In genomic region chr2:80413124-80413523, GRCm38 (mm10) we compare ENCODE assay signal across 12 mouse cellular contexts. TPM values are rescaled to one million over a fixed set of nuclear protein-coding genes. Genes with fewer than 3 reads are reported as not detected.
DNase-seq lines count a peak whose midpoint lies in the region; ATAC-seq and TF ChIP-seq lines count a peak whose summit lies in the region.
"Had no signal": no experiment of that assay in that cellular context is flagged by ENCODE, and none has a peak within 500 bp of the region (broad histone marks: within the 10 kb centered on the region; RNA-seq: fewer than 3 reads in every experiment).

No protein-coding gene starts in this region.

- no peaks in the 10 kb centered on the region for H3K9me3 ChIP-seq in hindbrain, postnatal 0 days (ENCODE audit: low read length)
- H3K9me3 ChIP-seq in hindbrain, embryonic 12.5 days (replicated peaks): no peaks in the 10 kb centered on the region
- no peaks in the 10 kb centered on the region for H3K9me3 ChIP-seq in limb, embryonic 11.5 days (ENCODE audit: control insufficient read depth, low read length)
- H3K9me3 ChIP-seq: kidney, embryonic 15.5 days had no signal

- DNase-seq in hindbrain, postnatal 0 days (ENCODE audit: low spot score): no peak
- peak; percentile 58 for DNase-seq in ZHBTc4 (ENCODE audit: low read depth, low spot score)
- no peak for DNase-seq in limb, embryonic 11.5 days (ENCODE audit: low spot score)
- DNase-seq in left cerebral cortex, adult 11 months (ENCODE audit: low spot score): no peak
- no peak for DNase-seq in spleen, adult 18-20 months
- DNase-seq: adrenal gland, adult 2 months; cerebellum, adult 9-10 months; lung, postnatal 14 days; thymus, postnatal 25 days had no signal

- whole genome bisulfite sequencing in hindbrain, postnatal 0 days: 68% methylated on average over 18 of the region's 18 CpGs
- 75% methylated on average over 18 of the region's 18 CpGs for WGBS in hindbrain, embryonic 12.5 days
- 87% methylated on average over 18 of the region's 18 CpGs for WGBS in limb, embryonic 11.5 days

- no peak for TF ChIP-seq CTCF in hindbrain, postnatal 0 days (IDR thresholded peaks at IDR 0.05; ENCODE audit: low read depth)
- no peak for TF ChIP-seq CTCF in C2C12 (IDR thresholded peaks at IDR 0.05; ENCODE audit: control insufficient read depth, insufficient read depth, insufficient read length)

- H3K4me1 ChIP-seq in hindbrain, postnatal 0 days (ENCODE audit: insufficient read depth, low read length): no peaks in the 10 kb centered on the region
- 0 out of 2 replicates have a peak, but pooled peaks cover 2% of the 10 kb centered on the region for H3K4me1 ChIP-seq in hindbrain, embryonic 12.5 days
- peaks cover 11% of the 10 kb centered on the region for H3K4me1 ChIP-seq in limb, embryonic 11.5 days (ENCODE audit: control insufficient read depth, insufficient read depth, low read length)

- no peaks in the 10 kb centered on the region for H3K79me2 ChIP-seq in C2C12 (ENCODE audit: control insufficient read depth, insufficient read depth)

- no peaks in the 10 kb centered on the region for H3K27me3 ChIP-seq in hindbrain, postnatal 0 days (ENCODE audit: insufficient read depth, low read length)
- H3K27me3 ChIP-seq in hindbrain, embryonic 12.5 days: no peaks in the 10 kb centered on the region
- no peaks in the 10 kb centered on the region for H3K27me3 ChIP-seq in C2C12 (ENCODE audit: control insufficient read depth, insufficient read depth, insufficient read length)
- H3K27me3 ChIP-seq in limb, embryonic 11.5 days (ENCODE audit: control insufficient read depth, insufficient read depth, low read length): no peaks in the 10 kb centered on the region
- H3K27me3 ChIP-seq: kidney, embryonic 15.5 days had no signal

- H3K79me3 ChIP-seq in C2C12 (ENCODE audit: low read depth): no peaks in the 10 kb centered on the region

- no peak overlapping the region for H3K9ac ChIP-seq in hindbrain, postnatal 0 days (replicated peaks; ENCODE audit: low read length)
- H3K9ac ChIP-seq in hindbrain, embryonic 12.5 days: no peak overlapping the region
- H3K9ac ChIP-seq in limb, embryonic 11.5 days (ENCODE audit: low read length): no peak overlapping the region
- H3K9ac ChIP-seq: kidney, embryonic 15.5 days had no signal

- ATAC-seq in hindbrain, postnatal 0 days: no peak
- no peak for ATAC-seq in hindbrain, embryonic 12.5 days (ENCODE audit: low FRiP score)
- ATAC-seq in limb, embryonic 11.5 days (ENCODE audit: insufficient number of reproducible peaks, low FRiP score, low TSS enrichment, low read depth): no peak

- peak overlapping the region; percentile 33 for H3K4me2 ChIP-seq in hindbrain, postnatal 0 days (ENCODE audit: low read depth, low read length)
- no peak overlapping the region for H3K4me2 ChIP-seq in hindbrain, embryonic 12.5 days (replicated peaks)
- H3K4me2 ChIP-seq in limb, embryonic 11.5 days (ENCODE audit: low read depth, severe bottlenecking): no peak overlapping the region
- H3K4me2 ChIP-seq: kidney, embryonic 15.5 days had no signal

- H3K4me3 ChIP-seq in hindbrain, postnatal 0 days (ENCODE audit: low read length): no peak overlapping the region
- H3K4me3 ChIP-seq in hindbrain, embryonic 12.5 days: no peak overlapping the region
- no peak overlapping the region for H3K4me3 ChIP-seq in C2C12 (ENCODE audit: insufficient read depth, poor library complexity, severe bottlenecking)
- no peak overlapping the region for H3K4me3 ChIP-seq in limb, embryonic 11.5 days (ENCODE audit: low read depth, low read length)
- H3K4me3 ChIP-seq: kidney, embryonic 15.5 days had no signal

- H3K36me3 ChIP-seq in hindbrain, postnatal 0 days (ENCODE audit: insufficient read depth, low read length): no peaks in the 10 kb centered on the region
- H3K36me3 ChIP-seq in hindbrain, embryonic 12.5 days: no peaks in the 10 kb centered on the region
- no peaks in the 10 kb centered on the region for H3K36me3 ChIP-seq in C2C12 (ENCODE audit: control insufficient read depth, insufficient read depth)
- H3K36me3 ChIP-seq in limb, embryonic 11.5 days (ENCODE audit: control insufficient read depth, insufficient read depth, low read length): no peaks in the 10 kb centered on the region
- H3K36me3 ChIP-seq: kidney, embryonic 15.5 days had no signal

- H3ac ChIP-seq in C2C12 (ENCODE audit: control insufficient read depth, insufficient read length, low read depth): no peak overlapping the region

- no peak overlapping the region for H3K27ac ChIP-seq in hindbrain, postnatal 0 days
- no peak overlapping the region for H3K27ac ChIP-seq in hindbrain, embryonic 12.5 days
- 0 out of 2 replicates have a peak overlapping the region, but pooled peaks have one; percentile 23 for H3K27ac ChIP-seq in limb, embryonic 11.5 days (replicated peaks; ENCODE audit: low read depth, low read length)
- H3K27ac ChIP-seq: kidney, embryonic 15.5 days had no signal

TF ChIP-seq in C2C12, 6 proteins besides CTCF, POLR2A, EP300 and RAD21:
- TF ChIP-seq FOSL1 (IDR thresholded peaks at IDR 0.05; ENCODE audit: insufficient read depth, low read length, poor library complexity, severe bottlenecking) (no peak), MYOD1 (IDR thresholded peaks at IDR 0.05; ENCODE audit: control insufficient read depth, insufficient read length, low read depth) (no peak), USF1 (IDR thresholded peaks at IDR 0.05; ENCODE audit: low read depth) (peak; percentile 67), MYOG (IDR thresholded peaks at IDR 0.05; ENCODE audit: control insufficient read depth, extremely low read depth, insufficient read length) (no peak), CEBPB (IDR thresholded peaks at IDR 0.05; ENCODE audit: low read depth) (no peak), MAX (IDR thresholded peaks at IDR 0.05) (no peak)

RNA-seq across cellular contexts. Expression of gene Frzb, which starts 34.3 kb away (rescaled TPM):
- 9.5 and 10.6 TPM in 2 replicates for total RNA-seq in hindbrain, postnatal 0 days (2014; rRNA removed)
- polyA plus RNA-seq in hindbrain, postnatal 0 days (2015; fragmentation: Nextera tagmentation; extraction: Ambion mirVana): 9.3 and 9.9 TPM in 2 replicates
- 23.3 and 34.6 TPM in 2 replicates for polyA plus RNA-seq in hindbrain, embryonic 12.5 days (2016; fragmentation: Nextera tagmentation; extraction: Ambion mirVana)
- polyA plus RNA-seq in C2C12 (2012; fragmentation: generic; extraction: Trizol): 0.01 TPM
- polyA plus RNA-seq in limb, embryonic 11.5 days (2014; fragmentation: Nextera tagmentation; extraction: Ambion mirVana): 118 and 120 TPM in 2 replicates

Comparison
In these comparisons a context has a peak if more than half of its experiments do, and no peak if none do; other contexts are left out.
1. RNA of gene Frzb, which starts 34.3 kb away (polyA plus RNA-seq): 118 to 120 TPM in limb, embryonic 11.5 days, 23.3 to 34.6 TPM in hindbrain, embryonic 12.5 days and 9.3 to 9.9 TPM in hindbrain, postnatal 0 days; 0.01 TPM in C2C12 (single experiment); every median in the first group is over 10 times any median in the second.